Mouse (Mus musculus) cerebellum, adult (tissue): Measurements from ENCODE around the gene Tpp1.

Source experiments
- ATAC-seq: cut with Nextera tagmentation; 2 replicates; pipeline ENCODE4 v1.9.2; 2017; ENCODE audit warnings: mild to moderate bottlenecking, moderate library complexity, mixed read lengths; ENCODE audit not compliant: insufficient number of reproducible peaks, low FRiP score, low TSS enrichment

Gene Tpp1

DNA sequence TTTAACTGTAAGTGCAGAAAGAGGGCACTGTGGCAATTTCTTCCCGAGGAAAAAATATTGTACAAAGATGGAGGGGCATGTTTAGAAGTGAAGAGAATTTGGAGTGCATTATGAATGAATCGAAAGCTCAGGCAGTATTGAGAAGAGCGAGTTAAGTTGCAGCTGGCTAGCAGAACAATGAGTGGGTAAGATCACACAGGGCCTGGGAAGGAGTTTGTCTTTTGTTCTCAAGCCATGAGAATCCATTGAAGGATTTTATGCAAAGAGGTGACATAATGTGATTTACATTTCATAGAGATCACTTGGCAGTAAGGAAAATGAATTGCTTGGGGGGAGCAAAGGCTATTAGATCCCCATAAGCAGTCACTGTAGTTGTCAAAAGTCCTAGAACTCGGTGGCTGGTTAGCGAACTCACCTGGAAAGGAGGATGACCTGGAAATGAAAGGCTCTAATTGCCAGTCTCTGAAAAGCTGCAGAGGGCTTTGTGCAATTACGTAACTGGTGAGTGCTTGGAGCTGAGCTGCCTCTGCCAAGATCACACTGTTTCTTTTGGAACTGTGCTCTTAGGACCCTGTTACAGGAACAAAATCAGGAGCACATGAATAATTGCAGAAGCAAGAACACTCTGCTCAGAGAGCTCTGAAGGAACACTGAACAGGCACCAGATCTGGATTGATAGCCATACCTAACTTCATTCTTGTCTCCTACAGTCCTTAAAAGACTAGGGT lies 23.2 kb downstream of the Tpp1 start:
- no peak for ATAC-seq

DNA sequence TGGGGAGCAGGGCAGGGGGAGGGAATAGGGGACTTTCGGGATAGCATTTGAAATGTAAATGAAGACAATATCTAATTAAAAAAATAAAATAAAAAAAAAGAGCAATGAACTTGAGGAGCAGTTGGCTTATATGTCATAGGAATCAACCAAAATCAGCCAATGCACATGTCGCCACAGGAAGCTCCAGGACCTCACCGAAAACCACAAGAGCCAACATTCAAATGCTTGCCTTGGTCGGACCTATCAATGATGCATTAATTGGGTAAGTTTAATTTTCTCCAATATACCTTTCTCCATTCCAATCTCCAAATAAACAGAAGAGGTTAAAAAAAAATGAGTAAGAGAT lies 25.1 kb downstream of the Tpp1 start:
- ATAC-seq: no peak

DNA sequence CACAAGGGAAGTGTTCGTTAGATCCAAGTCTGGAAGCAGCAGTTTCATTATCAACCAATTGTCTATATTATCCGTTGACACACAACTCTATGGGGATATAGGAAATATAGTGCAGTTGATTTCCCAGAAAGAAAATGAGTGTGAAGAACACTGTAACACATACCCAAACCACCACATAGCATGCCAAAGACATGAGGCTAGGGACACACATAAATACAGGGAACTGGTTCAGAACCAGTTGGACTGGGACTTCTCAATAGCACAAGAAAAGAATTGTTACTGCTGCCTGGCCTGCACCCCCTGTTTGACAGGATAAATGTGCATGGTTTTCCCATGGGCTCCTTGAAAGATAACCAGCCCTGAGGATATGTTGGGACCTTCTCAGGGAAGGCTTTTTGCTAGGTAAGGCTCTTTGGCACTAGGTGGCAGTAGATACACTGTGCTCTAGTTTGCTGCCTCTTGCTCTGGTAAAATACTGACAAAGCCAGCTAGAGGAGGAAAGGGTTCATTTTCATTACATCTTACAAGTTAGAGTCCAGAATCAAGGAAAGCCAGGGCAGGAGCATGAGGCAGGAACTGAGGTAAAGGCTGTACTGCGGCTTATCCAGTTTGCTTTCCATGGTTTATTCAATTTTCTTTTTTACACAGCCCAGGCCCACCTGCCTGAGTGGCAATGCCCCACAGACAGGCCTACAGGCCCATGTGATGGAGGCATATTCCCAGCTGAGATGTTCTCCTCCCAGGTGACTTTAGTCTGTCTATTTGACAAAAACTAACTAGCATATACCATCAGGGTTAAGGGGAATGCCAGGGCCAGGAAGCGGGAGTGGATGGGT lies 25.7 kb downstream of the Tpp1 start:
- ATAC-seq: peak; percentile 91

DNA sequence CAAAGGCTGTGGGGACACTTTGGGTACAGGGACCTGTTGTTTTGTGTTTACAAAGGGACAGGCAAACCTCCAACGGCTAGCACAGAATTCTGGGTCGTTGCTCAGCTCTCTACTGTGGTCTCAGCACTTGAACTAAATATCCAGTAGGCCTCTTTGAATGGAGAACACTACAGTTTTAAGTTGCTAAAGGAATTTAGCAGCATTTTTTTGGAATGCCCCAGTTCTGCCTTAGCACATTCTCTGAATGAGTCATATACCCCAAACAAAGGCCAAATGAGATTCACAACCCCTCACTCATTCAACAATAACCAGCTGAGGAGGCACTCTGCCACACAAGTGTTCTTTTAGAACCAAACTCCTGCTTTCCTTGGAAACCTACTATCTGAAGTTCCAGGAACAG lies 30.1 kb downstream of the Tpp1 start:
- ATAC-seq: no peak

DNA sequence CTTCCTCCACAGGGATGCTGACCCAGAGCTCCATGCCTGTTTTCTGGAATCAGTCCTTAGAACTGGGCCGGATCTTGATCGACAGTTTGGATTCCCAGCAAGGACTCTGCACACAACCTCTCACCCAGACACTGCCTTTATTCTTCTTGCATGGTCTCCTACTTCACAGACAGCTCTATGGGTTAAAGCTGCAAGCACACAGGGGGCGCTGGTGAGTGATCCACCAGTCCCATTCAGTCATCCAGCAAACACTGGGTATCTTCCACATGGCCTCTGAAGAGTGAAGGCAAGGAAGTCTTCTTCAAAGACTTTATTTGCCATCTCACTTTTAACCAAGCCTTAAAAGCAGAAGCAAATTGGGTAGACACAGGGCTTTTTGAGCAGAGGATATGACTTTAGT lies 36.7 kb downstream of the Tpp1 start:
- ATAC-seq: no peak

DNA sequence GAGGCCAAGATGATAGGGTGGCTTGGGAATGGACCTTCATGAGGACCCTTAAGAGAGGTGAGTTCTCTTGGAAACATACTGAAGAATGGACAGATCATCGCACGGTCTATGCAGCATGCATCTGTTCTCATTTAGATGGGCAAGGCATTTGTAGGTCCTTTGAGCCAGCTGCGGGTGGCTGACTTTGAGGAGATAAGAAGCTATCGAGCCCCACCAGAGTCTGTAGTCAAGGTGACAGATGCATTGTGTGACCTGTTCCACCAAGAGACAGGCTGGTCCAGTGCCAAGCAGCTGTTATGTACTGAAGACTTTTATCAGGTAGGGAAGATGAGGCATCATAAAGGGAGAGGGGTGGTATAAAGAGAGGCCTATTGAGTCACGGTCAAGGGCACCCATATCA lies 43.3 kb downstream of the Tpp1 start:
- ATAC-seq: no peak

DNA sequence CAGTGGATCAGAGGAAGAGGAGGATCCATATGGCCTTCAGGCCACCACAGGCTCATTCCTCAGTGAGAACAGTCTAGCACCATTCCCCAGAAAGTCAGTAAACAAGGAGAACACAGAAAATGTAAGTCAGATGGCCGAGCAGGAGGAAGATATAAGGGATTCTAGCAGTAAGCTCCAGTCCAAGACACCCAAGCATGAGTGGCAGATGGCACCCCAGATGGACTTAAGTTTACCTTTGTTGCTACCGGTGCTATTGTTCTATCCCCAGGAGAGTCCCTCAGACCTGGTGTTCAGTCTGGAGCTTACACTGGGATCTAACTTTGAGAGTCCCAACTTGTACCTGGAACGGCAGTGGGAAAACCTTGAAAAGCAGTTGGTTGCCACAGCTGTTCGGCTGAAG lies 48.2 kb downstream of the Tpp1 start:
- ATAC-seq: no peak; the same call in 1 of the 2 replicates

DNA sequence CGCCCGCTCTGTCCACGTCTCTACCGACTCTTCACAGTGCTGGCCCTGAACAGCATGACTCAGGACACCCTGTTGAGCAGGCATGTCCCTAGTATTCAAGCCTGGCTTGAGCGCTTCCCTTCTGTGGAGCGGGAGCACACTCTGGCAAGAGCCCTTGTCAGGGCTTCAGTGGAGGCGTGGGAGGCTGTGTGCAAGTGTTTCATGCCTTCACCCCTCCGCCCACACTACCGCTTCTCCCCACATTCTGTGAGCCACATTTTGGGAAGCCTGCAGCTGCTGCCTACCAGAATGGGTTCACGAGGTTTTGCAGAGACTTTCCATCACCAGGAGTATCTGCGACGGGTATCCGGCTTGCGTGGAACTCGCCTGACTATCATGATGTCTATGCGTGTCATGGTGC lies 48.9 kb downstream of the Tpp1 start:
- ATAC-seq: peak; percentile 40; the same call in 1 of the 2 replicates
